Mouse (Mus musculus) limb, embryonic 13.5 days (tissue): ENCODE data around the gene Atp6v0a4. TPM values are rescaled to one million over a fixed set of nuclear protein-coding genes. Genes with fewer than 3 reads are reported as not detected.
A peak's percentile ranks its signal among the peaks of the same experiment; 100 is the strongest.

Experiments used
- ATAC-seq: fragments of 200-750 bp; cut with Nextera tagmentation; 2 replicates; pipeline ENCODE4 v1.8.0; 2017; ENCODE audit warnings: low read depth, moderate number of reproducible peaks, moderate TSS enrichment; ENCODE audit not compliant: low FRiP score
- H3K27ac ChIP-seq: fragments of 300-500 bp; sonication (generic); 2 replicates; pipeline ENCODE4 v1.5.1; 2015; ENCODE audit warnings: inconsistent platforms, mild to moderate bottlenecking, moderate library complexity
- H3K27me3 ChIP-seq: fragments of 300-500 bp; sonication (generic); 2 replicates; pipeline ENCODE4 v1.6.1; 2015; ENCODE audit warnings: mild to moderate bottlenecking, inconsistent platforms
- H3K36me3 ChIP-seq: fragments of 300-500 bp; sonication (generic); 2 replicates; pipeline ENCODE4 v1.6.1; 2015; ENCODE audit warnings: inconsistent platforms, mild to moderate bottlenecking, moderate library complexity
- H3K4me1 ChIP-seq: fragments of 300-500 bp; sonication (generic); 2 replicates; pipeline ENCODE4 v1.6.1; 2015; ENCODE audit warnings: inconsistent platforms
- H3K4me2 ChIP-seq: fragments of 300-500 bp; sonication (generic); replicated peaks from 2 replicates; pipeline ENCODE4 v1.6.1; 2015; ENCODE audit warnings: inconsistent platforms, mild to moderate bottlenecking, moderate library complexity
- H3K4me3 ChIP-seq: fragments of 300-500 bp; sonication (generic); 2 replicates; pipeline ENCODE4 v1.5.1; 2015; ENCODE audit warnings: moderate library complexity, mild to moderate bottlenecking, inconsistent platforms
- H3K9ac ChIP-seq: fragments of 300-500 bp; sonication (generic); 2 replicates; pipeline ENCODE4 v1.6.1; 2015; ENCODE audit warnings: mild to moderate bottlenecking, inconsistent platforms
- H3K9me3 ChIP-seq: fragments of 300-500 bp; sonication (generic); 2 replicates; pipeline ENCODE4 v1.6.1; 2016; ENCODE audit warnings: inconsistent platforms
- WGBS: fragments of 180-500 bp; shearing (Covaris S2); methylation state at CpG from one replicate; pipeline ENCODE4 v1.1.7; 2015; 5-methylcytosine and 5-hydroxymethylcytosine counted together
- polyA plus RNA-seq: library from polyadenylated mRNA; unstranded; fragments of >200 nt; fragmentation: Nextera tagmentation; extraction: Ambion mirVana; gene quantifications from 2 replicates; pipeline ENCODE4 v1.2.1, GENCODE M21; 2015

Atp6v0a4 gene
- 0.29 and 0.78 TPM in 2 replicates for polyA plus RNA-seq

GRCm38 (mm10) chr6:38124207-38124835 is at the start of gene Atp6v0a4:
TSS of gene Atp6v0a4 (minus strand) at chr6:38124586.
- WGBS, result 55% methylated on average over 7 of the region's 7 CpGs
- Histone ChIP-seq H3K4me2 (no peak within 1 kb of the TSS), H3K27ac (no peak within 1 kb of the TSS; the same call in 1 of the 2 replicates), H3K4me1 (peaks cover 15% of the 10 kb centered on the region), H3K27me3 (no peaks in the 10 kb centered on the region), H3K9ac (no peak within 1 kb of the TSS), H3K4me3 (no peak within 1 kb of the TSS), H3K36me3 (peaks cover 41% of the 10 kb centered on the region), H3K9me3 (0 out of 2 replicates have a peak, but pooled peaks cover 4% of the 10 kb centered on the region)
- ATAC-seq, result 0 out of 2 replicates have a peak, but pooled peaks have one; percentile 10

- Histone ChIP-seq H3K4me1 (peaks cover 38% of the 10 kb centered on the region), H3K9ac (0 out of 2 replicates have a peak overlapping the region, but pooled peaks have one; percentile 5), H3K27ac (peak overlapping the region; percentile 84), H3K4me2 (peak overlapping the region; percentile 7; the same call in 1 of the 2 replicates), H3K27me3 (no peaks in the 10 kb centered on the region), H3K9me3 (no peaks in the 10 kb centered on the region), H3K36me3 (peaks cover 58% of the 10 kb centered on the region), H3K4me3 (no peak overlapping the region)
- ATAC-seq, result peak; percentile 80
- WGBS, result 17% methylated on average over 6 of the region's 6 CpGs
Measured at GRCm38 (mm10) chr6:38165385-38165784, 41.0 kb upstream of the Atp6v0a4 start.

GRCm38 (mm10) chr6:38164705-38165104 is 40.3 kb upstream of the Atp6v0a4 start:
- H3K4me3 ChIP-seq, result no peak overlapping the region
- peak overlapping the region; percentile 58 for H3K27ac ChIP-seq
- H3K36me3 ChIP-seq, result peaks cover 52% of the 10 kb centered on the region
- H3K27me3 ChIP-seq, result no peaks in the 10 kb centered on the region
- H3K9ac ChIP-seq, result no peak overlapping the region
- peaks cover 40% of the 10 kb centered on the region for H3K4me1 ChIP-seq
- no peak overlapping the region for H3K4me2 ChIP-seq
- 68% methylated on average over 6 of the region's 6 CpGs for WGBS
- no peaks in the 10 kb centered on the region for H3K9me3 ChIP-seq
- no peak for ATAC-seq

GRCm38 (mm10) chr6:38162825-38163504 is 38.6 kb upstream of the Atp6v0a4 start:
- H3K36me3 ChIP-seq, result peaks cover 39% of the 10 kb centered on the region
- no peak overlapping the region for H3K27ac ChIP-seq
- WGBS, result 45% methylated on average over 14 of the region's 14 CpGs
- H3K4me3 ChIP-seq, result no peak overlapping the region
- no peak overlapping the region for H3K4me2 ChIP-seq
- no peaks in the 10 kb centered on the region for H3K27me3 ChIP-seq
- no peak for ATAC-seq
- H3K9me3 ChIP-seq, result no peaks in the 10 kb centered on the region
- peaks cover 40% of the 10 kb centered on the region for H3K4me1 ChIP-seq
- H3K9ac ChIP-seq, result no peak overlapping the region

- H3K4me1 ChIP-seq, result peaks cover 30% of the 10 kb centered on the region
- H3K27ac ChIP-seq, result peak overlapping the region; percentile 48; the same call in 1 of the 2 replicates
- H3K4me3 ChIP-seq, result no peak overlapping the region
- H3K4me2 ChIP-seq, result no peak overlapping the region
- peaks cover 45% of the 10 kb centered on the region for H3K36me3 ChIP-seq
- H3K9me3 ChIP-seq, result no peaks in the 10 kb centered on the region
- H3K27me3 ChIP-seq, result no peaks in the 10 kb centered on the region
- ATAC-seq, result no peak
- no peak overlapping the region for H3K9ac ChIP-seq
- 73% methylated on average over 2 of the region's 2 CpGs for WGBS
Measured at GRCm38 (mm10) chr6:38160556-38160955, 36.2 kb upstream of the Atp6v0a4 start.

- WGBS, result 13% methylated on average over 3 of the region's 3 CpGs
- Histone ChIP-seq H3K9me3 (no peaks in the 10 kb centered on the region), H3K4me1 (peaks cover 25% of the 10 kb centered on the region), H3K4me2 (no peak overlapping the region), H3K27ac (peak overlapping the region; percentile 48; the same call in 1 of the 2 replicates), H3K4me3 (no peak overlapping the region), H3K36me3 (peaks cover 50% of the 10 kb centered on the region), H3K27me3 (no peaks in the 10 kb centered on the region), H3K9ac (no peak overlapping the region)
- ATAC-seq, result peak; percentile 62; the same call in 1 of the 2 replicates
Measured at GRCm38 (mm10) chr6:38160102-38160501, 35.7 kb upstream of the Atp6v0a4 start.

GRCm38 (mm10) chr6:38159576-38159975 is 35.2 kb upstream of the Atp6v0a4 start:
- ATAC-seq, result no peak
- Histone ChIP-seq H3K27me3 (no peaks in the 10 kb centered on the region), H3K9me3 (no peaks in the 10 kb centered on the region), H3K4me1 (peaks cover 20% of the 10 kb centered on the region), H3K4me3 (no peak overlapping the region), H3K4me2 (no peak overlapping the region), H3K36me3 (peaks cover 50% of the 10 kb centered on the region), H3K9ac (no peak overlapping the region), H3K27ac (no peak overlapping the region)
- WGBS, result 91% methylated on average over 4 of the region's 4 CpGs

GRCm38 (mm10) chr6:38157925-38158324 is 33.5 kb upstream of the Atp6v0a4 start:
- no peaks in the 10 kb centered on the region for H3K27me3 ChIP-seq
- H3K36me3 ChIP-seq, result peaks cover 47% of the 10 kb centered on the region
- WGBS, result 86% methylated on average over 16 of the region's 16 CpGs
- H3K9ac ChIP-seq, result no peak overlapping the region; the same call in 1 of the 2 replicates
- H3K4me1 ChIP-seq, result peaks cover 8% of the 10 kb centered on the region
- no peak overlapping the region for H3K4me3 ChIP-seq
- no peak overlapping the region for H3K27ac ChIP-seq
- ATAC-seq, result no peak
- no peak overlapping the region for H3K4me2 ChIP-seq
- H3K9me3 ChIP-seq, result no peaks in the 10 kb centered on the region

GRCm38 (mm10) chr6:38156204-38156603 is 31.8 kb upstream of the Atp6v0a4 start:
- H3K27me3 ChIP-seq, result no peaks in the 10 kb centered on the region
- 88% methylated on average over 5 of the region's 5 CpGs for WGBS
- ATAC-seq, result no peak

GRCm38 (mm10) chr6:38152305-38152704 is 27.9 kb upstream of the Atp6v0a4 start:
- H3K9ac ChIP-seq, result no peak overlapping the region
- H3K36me3 ChIP-seq, result peaks cover 68% of the 10 kb centered on the region
- no peak overlapping the region for H3K4me2 ChIP-seq
- no peaks in the 10 kb centered on the region for H3K27me3 ChIP-seq
- no peaks in the 10 kb centered on the region for H3K9me3 ChIP-seq
- H3K27ac ChIP-seq, result no peak overlapping the region
- H3K4me3 ChIP-seq, result no peak overlapping the region
- H3K4me1 ChIP-seq, result peaks cover 11% of the 10 kb centered on the region
- ATAC-seq, result no peak
- 87% methylated on average over 11 of the region's 11 CpGs for WGBS

More at GRCm38 (mm10) chr6:38156204-38156603, 31.8 kb upstream of the Atp6v0a4 start:
- Histone ChIP-seq H3K36me3 (peaks cover 53% of the 10 kb centered on the region), H3K9me3 (no peaks in the 10 kb centered on the region), H3K4me1 (peaks cover 4% of the 10 kb centered on the region), H3K4me2 (no peak overlapping the region), H3K4me3 (no peak overlapping the region), H3K27ac (no peak overlapping the region), H3K9ac (no peak overlapping the region)

GRCm38 (mm10) chr6:38149483-38149882 is 25.1 kb upstream of the Atp6v0a4 start:
- H3K4me3 ChIP-seq, result no peak overlapping the region
- H3K36me3 ChIP-seq, result peaks cover 60% of the 10 kb centered on the region
- no peak overlapping the region for H3K27ac ChIP-seq
- peaks cover 27% of the 10 kb centered on the region for H3K4me1 ChIP-seq
- no peak overlapping the region for H3K9ac ChIP-seq
- H3K9me3 ChIP-seq, result no peaks in the 10 kb centered on the region
- no peak for ATAC-seq
- no peak overlapping the region for H3K4me2 ChIP-seq
- H3K27me3 ChIP-seq, result no peaks in the 10 kb centered on the region
- 76% methylated on average over 19 of the region's 19 CpGs for WGBS

- no peak overlapping the region for H3K9ac ChIP-seq
- H3K36me3 ChIP-seq, result peaks cover 56% of the 10 kb centered on the region
- no peak for ATAC-seq
- H3K27ac ChIP-seq, result no peak overlapping the region
- H3K4me3 ChIP-seq, result no peak overlapping the region
- 94% methylated on average over 10 of the region's 10 CpGs for WGBS
- H3K27me3 ChIP-seq, result no peaks in the 10 kb centered on the region
- H3K4me2 ChIP-seq, result no peak overlapping the region
- no peaks in the 10 kb centered on the region for H3K9me3 ChIP-seq
- peaks cover 36% of the 10 kb centered on the region for H3K4me1 ChIP-seq
Measured at GRCm38 (mm10) chr6:38148626-38149025, 24.2 kb upstream of the Atp6v0a4 start.
